Mouse (Mus musculus): ENCODE data around the gene Crybg2.

- TF ChIP-seq CTCF (IDR thresholded peaks at IDR 0.05; ENCODE audit: extremely low read depth, insufficient read length, insufficient replicate concordance, low read depth, low read length) = no peak
- TF ChIP-seq POLR2A (IDR thresholded peaks at IDR 0.05; ENCODE audit: low read depth, low read length) = no peak
Observed at GRCm38 (mm10) chr4:134012858-134013528, 47.6 kb upstream of the Crybg2 start.
